Mouse (Mus musculus): ENCODE data around the gene Cgnl1.

GRCm38 (mm10) chr9:71628921-71629320 is 142.5 kb downstream of the Cgnl1 start:
- TF ChIP-seq CTCF (conservative IDR thresholded peaks at IDR 0.05; ENCODE audit: insufficient read depth, insufficient read length, low read depth, low read length): no peak
- no peak for TF ChIP-seq POLR2A (IDR thresholded peaks at IDR 0.05; ENCODE audit: low read depth, low read length)

Data from kidney, adult 2 months (tissue).